Mouse (Mus musculus) kidney, embryonic 15.5 days (tissue): ENCODE results near the gene Dhrs3. TPM values are rescaled to one million over a fixed set of nuclear protein-coding genes. Genes with fewer than 3 reads are reported as not detected.

ENCODE experiments used
- ATAC-seq: fragments of 200-750 bp; cut with Nextera tagmentation; replicated peaks from 2 replicates; pipeline ENCODE4 v1.8.0; 2017; ENCODE audit warnings: moderate TSS enrichment; ENCODE audit not compliant: low FRiP score
- H3K27ac ChIP-seq: fragments of 300-500 bp; sonication (generic); 2 replicates; pipeline ENCODE4 v1.5.1; 2015; ENCODE audit warnings: mild to moderate bottlenecking, inconsistent platforms
- H3K27me3 ChIP-seq: fragments of 300-500 bp; sonication (generic); 2 replicates; pipeline ENCODE4 v1.6.1; 2015; ENCODE audit warnings: inconsistent platforms
- H3K36me3 ChIP-seq: fragments of 300-500 bp; sonication (generic); 2 replicates; pipeline ENCODE4 v1.6.1; 2015; ENCODE audit warnings: inconsistent platforms
- H3K4me1 ChIP-seq: fragments of 300-500 bp; sonication (generic); 2 replicates; pipeline ENCODE4 v1.6.1; 2015; ENCODE audit warnings: inconsistent platforms
- H3K4me2 ChIP-seq: fragments of 300-500 bp; sonication (generic); 2 replicates; pipeline ENCODE4 v1.6.1; 2015; ENCODE audit warnings: moderate library complexity, mild to moderate bottlenecking, inconsistent platforms
- H3K4me3 ChIP-seq: fragments of 300-500 bp; sonication (generic); replicated peaks from 2 replicates; pipeline ENCODE4 v1.5.1; 2015; ENCODE audit warnings: mild to moderate bottlenecking, inconsistent platforms
- H3K9ac ChIP-seq: fragments of 300-500 bp; sonication (generic); 2 replicates; pipeline ENCODE4 v1.6.1; 2015; ENCODE audit warnings: mild to moderate bottlenecking, inconsistent platforms
- H3K9me3 ChIP-seq: fragments of 300-500 bp; sonication (generic); replicated peaks from 2 replicates; pipeline ENCODE4 v1.6.1; 2016; ENCODE audit warnings: inconsistent platforms
- WGBS: fragments of 180-500 bp; shearing (Covaris S2); methylation state at CpG from one replicate; pipeline ENCODE4 v1.1.7; 2015; ENCODE audit warnings: mixed read lengths; 5-methylcytosine and 5-hydroxymethylcytosine counted together
- polyA plus RNA-seq: library from polyadenylated mRNA; unstranded; fragments of >200 nt; fragmentation: Nextera tagmentation; extraction: Ambion mirVana; gene quantifications from 2 replicates; pipeline ENCODE4 v1.2.1, GENCODE M21; 2015

Gene Dhrs3
- polyA plus RNA-seq, 1 experiment from 2014 or later: 207 TPM

DNA sequence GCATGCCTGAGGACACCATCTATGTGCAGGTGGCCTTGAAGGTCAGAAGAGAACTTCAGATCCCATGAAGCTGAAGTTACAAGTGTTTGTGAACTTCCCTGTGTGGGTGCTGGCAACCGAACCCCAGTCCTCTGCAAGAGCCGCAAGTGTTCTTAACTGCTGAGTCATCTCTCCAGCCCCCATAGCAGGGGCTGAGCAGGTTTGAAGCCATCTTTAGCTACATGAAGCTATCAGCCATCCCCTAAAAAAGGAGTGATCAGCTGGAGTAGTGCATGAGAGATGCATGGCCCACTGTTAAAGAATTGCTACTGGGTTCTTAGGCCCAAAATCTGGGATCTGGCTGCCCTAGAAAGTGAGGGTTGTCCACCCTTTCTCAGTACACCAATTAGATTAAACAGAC is 6.1 kb downstream of the Dhrs3 start:
- WGBS: 83% methylated on average over 2 of the region's 2 CpGs
- Histone ChIP-seq H3K9me3 (no peaks in the 10 kb centered on the region), H3K9ac (no peak overlapping the region), H3K4me1 (peaks cover 85% of the 10 kb centered on the region), H3K4me2 (no peak overlapping the region), H3K4me3 (no peak overlapping the region), H3K27ac (peak overlapping the region; percentile 79), H3K36me3 (peaks cover 47% of the 10 kb centered on the region), H3K27me3 (no peaks in the 10 kb centered on the region)
- no peak for ATAC-seq

DNA sequence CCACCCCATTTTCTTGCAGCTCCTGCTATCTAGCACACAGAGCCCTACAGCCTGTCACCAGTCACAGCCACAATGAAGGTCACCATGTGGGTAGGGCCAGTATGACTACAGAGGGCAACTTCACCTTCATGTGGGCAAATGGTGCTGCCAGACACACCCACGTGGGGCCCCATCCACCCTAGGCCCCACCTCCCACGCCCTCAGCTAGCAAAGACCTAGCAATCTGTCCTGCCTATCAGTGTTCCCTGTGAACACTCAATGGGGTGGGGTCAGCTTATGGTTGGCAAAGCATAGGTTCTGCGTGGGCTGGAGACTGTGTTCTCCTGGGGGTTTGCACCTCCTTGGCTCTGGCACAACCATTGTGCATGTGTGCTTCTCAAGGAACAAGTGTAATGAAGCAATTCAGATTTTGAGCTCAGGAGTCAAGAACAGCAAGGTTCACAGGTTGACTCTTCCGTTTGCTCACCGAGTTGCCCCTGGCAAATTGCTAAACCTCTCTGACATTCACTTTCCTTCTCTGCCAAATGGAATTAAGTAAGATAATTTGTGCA is 9.0 kb downstream of the Dhrs3 start:
- H3K27ac ChIP-seq: no peak overlapping the region

DNA sequence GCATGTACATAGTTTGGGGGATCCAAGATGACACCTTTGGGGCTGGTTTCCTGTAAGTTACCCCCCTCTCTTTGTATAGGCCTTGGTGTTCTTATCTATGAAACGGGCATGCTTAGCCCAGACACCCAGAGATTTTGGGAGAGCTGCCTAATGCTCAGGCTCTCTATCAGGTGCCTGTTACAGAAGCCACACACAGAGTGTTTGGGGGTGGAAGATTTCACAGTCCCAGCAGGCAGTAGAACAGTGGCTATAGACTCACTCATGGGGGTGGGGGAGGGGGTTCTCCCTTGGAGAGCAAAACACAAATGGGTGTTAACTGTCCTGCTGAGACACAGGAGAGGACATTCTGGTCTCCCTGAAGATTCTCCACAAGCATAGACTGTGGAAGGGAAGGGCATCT is 10.5 kb downstream of the Dhrs3 start:
- no peak overlapping the region for H3K9ac ChIP-seq
- H3K4me2 ChIP-seq: no peak overlapping the region
- no peak overlapping the region for H3K4me3 ChIP-seq
- H3K36me3 ChIP-seq: peaks cover 73% of the 10 kb centered on the region
- H3K9me3 ChIP-seq: no peaks in the 10 kb centered on the region
- no peaks in the 10 kb centered on the region for H3K27me3 ChIP-seq
- 88% methylated on average over 1 of the region's 1 CpGs for WGBS
- H3K27ac ChIP-seq: peak overlapping the region; percentile 55
- no peak for ATAC-seq
- peaks cover 94% of the 10 kb centered on the region for H3K4me1 ChIP-seq

More for the DNA sequence above, 9.0 kb downstream of the Dhrs3 start:
- peaks cover 63% of the 10 kb centered on the region for H3K36me3 ChIP-seq
- no peak overlapping the region for H3K4me2 ChIP-seq
- no peak for ATAC-seq
- no peak overlapping the region for H3K9ac ChIP-seq
- no peak overlapping the region for H3K4me3 ChIP-seq
- peaks cover 95% of the 10 kb centered on the region for H3K4me1 ChIP-seq
- no peaks in the 10 kb centered on the region for H3K9me3 ChIP-seq
- 67% methylated on average over 5 of the region's 5 CpGs for WGBS
- no peaks in the 10 kb centered on the region for H3K27me3 ChIP-seq

GRCm38 (mm10) chr4:144903932-144904331 is 11.3 kb downstream of the Dhrs3 start:
- ATAC-seq: peak; percentile 70
- H3K27ac ChIP-seq: peak overlapping the region; percentile 55
- no peaks in the 10 kb centered on the region for H3K9me3 ChIP-seq
- H3K9ac ChIP-seq: no peak overlapping the region
- no peak overlapping the region for H3K4me2 ChIP-seq
- H3K36me3 ChIP-seq: peaks cover 67% of the 10 kb centered on the region
- H3K4me3 ChIP-seq: no peak overlapping the region
- 39% methylated on average over 3 of the region's 3 CpGs for WGBS
- no peaks in the 10 kb centered on the region for H3K27me3 ChIP-seq
- H3K4me1 ChIP-seq: peaks cover 91% of the 10 kb centered on the region

DNA sequence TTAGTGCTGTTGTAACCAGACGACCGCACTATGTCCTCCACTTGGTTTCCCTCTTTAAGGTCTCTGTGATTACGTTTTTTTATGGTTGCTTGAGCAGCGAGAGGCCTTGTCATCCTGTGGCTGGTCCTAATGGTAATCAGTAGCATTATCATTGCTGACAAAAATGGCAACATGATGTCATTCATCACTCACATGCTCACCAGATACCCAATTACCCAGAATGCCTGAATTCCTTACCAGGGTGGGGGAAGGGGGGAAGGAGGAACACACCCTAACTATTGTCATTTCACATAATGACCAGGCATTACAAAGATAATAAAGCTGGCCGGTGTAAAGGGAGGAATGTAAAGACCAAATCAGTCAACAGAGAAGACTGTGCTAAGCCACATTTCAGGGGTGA is 12.5 kb downstream of the Dhrs3 start:
- peaks cover 64% of the 10 kb centered on the region for H3K36me3 ChIP-seq
- H3K9ac ChIP-seq: no peak overlapping the region
- WGBS: 58% methylated on average over 5 of the region's 5 CpGs
- no peak overlapping the region for H3K4me3 ChIP-seq
- no peaks in the 10 kb centered on the region for H3K27me3 ChIP-seq
- 0 out of 2 replicates have a peak overlapping the region, but pooled peaks have one; percentile 70 for H3K27ac ChIP-seq
- ATAC-seq: no peak
- H3K9me3 ChIP-seq: no peaks in the 10 kb centered on the region
- no peak overlapping the region for H3K4me2 ChIP-seq
- H3K4me1 ChIP-seq: peaks cover 81% of the 10 kb centered on the region

GRCm38 (mm10) chr4:144906001-144906889 is 13.6 kb downstream of the Dhrs3 start:
- Histone ChIP-seq H3K27me3 (no peaks in the 10 kb centered on the region), H3K4me1 (peaks cover 70% of the 10 kb centered on the region), H3K4me3 (no peak overlapping the region), H3K36me3 (peaks cover 65% of the 10 kb centered on the region), H3K4me2 (no peak overlapping the region), H3K9ac (no peak overlapping the region), H3K9me3 (no peaks in the 10 kb centered on the region), H3K27ac (peak overlapping the region; percentile 70; the same call in 1 of the 2 replicates)
- ATAC-seq: peak; percentile 61
- 66% methylated on average over 8 of the region's 8 CpGs for WGBS

GRCm38 (mm10) chr4:144906978-144907703 is 14.5 kb downstream of the Dhrs3 start:
- 0 out of 2 replicates have a peak, but pooled peaks have one; percentile 3 for ATAC-seq
- no peak overlapping the region for H3K9ac ChIP-seq
- WGBS: 75% methylated on average over 4 of the region's 4 CpGs

GRCm38 (mm10) chr4:144908825-144909224 is 16.2 kb downstream of the Dhrs3 start:
- Histone ChIP-seq H3K36me3 (peaks cover 56% of the 10 kb centered on the region), H3K27ac (no peak overlapping the region), H3K9me3 (no peaks in the 10 kb centered on the region), H3K27me3 (no peaks in the 10 kb centered on the region), H3K9ac (no peak overlapping the region), H3K4me3 (no peak overlapping the region), H3K4me1 (peaks cover 44% of the 10 kb centered on the region), H3K4me2 (no peak overlapping the region)
- ATAC-seq: no peak

More at GRCm38 (mm10) chr4:144906978-144907703, 14.5 kb downstream of the Dhrs3 start:
- Histone ChIP-seq H3K27ac (no peak overlapping the region; the same call in 1 of the 2 replicates), H3K36me3 (peaks cover 65% of the 10 kb centered on the region), H3K9me3 (no peaks in the 10 kb centered on the region), H3K27me3 (no peaks in the 10 kb centered on the region), H3K4me2 (no peak overlapping the region), H3K4me1 (peaks cover 61% of the 10 kb centered on the region), H3K4me3 (no peak overlapping the region)

GRCm38 (mm10) chr4:144910281-144910680 is 17.7 kb downstream of the Dhrs3 start:
- no peak overlapping the region for H3K4me2 ChIP-seq
- H3K9ac ChIP-seq: no peak overlapping the region
- H3K27me3 ChIP-seq: no peaks in the 10 kb centered on the region
- WGBS: 81% methylated on average over 3 of the region's 3 CpGs
- no peak overlapping the region for H3K27ac ChIP-seq
- peaks cover 58% of the 10 kb centered on the region for H3K36me3 ChIP-seq
- peaks cover 31% of the 10 kb centered on the region for H3K4me1 ChIP-seq
- no peak overlapping the region for H3K4me3 ChIP-seq
- ATAC-seq: no peak
- no peaks in the 10 kb centered on the region for H3K9me3 ChIP-seq

- no peaks in the 10 kb centered on the region for H3K4me1 ChIP-seq
- no peaks in the 10 kb centered on the region for H3K9me3 ChIP-seq
Measured at GRCm38 (mm10) chr4:144913298-144914152, 20.9 kb downstream of the Dhrs3 start.

DNA sequence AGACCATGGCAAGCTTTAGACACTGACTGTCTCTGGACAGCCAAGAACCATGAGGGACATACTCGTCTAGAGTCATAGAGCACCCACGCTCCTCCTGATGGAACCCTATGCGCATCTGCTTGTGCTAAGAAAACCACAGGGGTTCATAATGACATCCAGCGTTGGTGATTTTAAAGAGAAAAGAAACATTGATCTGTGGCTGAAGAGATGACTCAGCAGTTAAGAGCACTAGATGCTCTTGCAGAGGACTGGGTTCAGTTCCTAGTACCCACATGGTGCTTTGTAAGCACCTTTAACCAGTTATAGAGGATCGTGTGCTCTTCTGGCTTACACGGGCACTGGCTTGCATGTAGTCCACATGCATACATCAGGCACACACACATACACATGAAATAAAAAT is 23.9 kb downstream of the Dhrs3 start:
- H3K9me3 ChIP-seq: no peaks in the 10 kb centered on the region
- 87% methylated on average over 6 of the region's 6 CpGs for WGBS
- H3K36me3 ChIP-seq: peaks cover 69% of the 10 kb centered on the region
- H3K9ac ChIP-seq: no peak overlapping the region
- H3K4me3 ChIP-seq: no peak overlapping the region
- no peak overlapping the region for H3K27ac ChIP-seq
- no peaks in the 10 kb centered on the region for H3K4me1 ChIP-seq
- ATAC-seq: no peak
- no peaks in the 10 kb centered on the region for H3K27me3 ChIP-seq
- no peak overlapping the region for H3K4me2 ChIP-seq

More at GRCm38 (mm10) chr4:144913298-144914152, 20.9 kb downstream of the Dhrs3 start:
- Histone ChIP-seq H3K9ac (no peak overlapping the region), H3K36me3 (peaks cover 62% of the 10 kb centered on the region), H3K27ac (no peak overlapping the region), H3K4me2 (no peak overlapping the region), H3K27me3 (no peaks in the 10 kb centered on the region), H3K4me3 (no peak overlapping the region)
- no peak for ATAC-seq
- 88% methylated on average over 6 of the region's 6 CpGs for WGBS
